Mouse (Mus musculus): ENCODE results near the gene Gfod1. TPM values are rescaled to one million over a fixed set of nuclear protein-coding genes. Genes with fewer than 3 reads are reported as not detected.

The Gfod1 gene
- polyA plus RNA-seq, 1 experiment from 2014 or later: 0.66 TPM

DNA sequence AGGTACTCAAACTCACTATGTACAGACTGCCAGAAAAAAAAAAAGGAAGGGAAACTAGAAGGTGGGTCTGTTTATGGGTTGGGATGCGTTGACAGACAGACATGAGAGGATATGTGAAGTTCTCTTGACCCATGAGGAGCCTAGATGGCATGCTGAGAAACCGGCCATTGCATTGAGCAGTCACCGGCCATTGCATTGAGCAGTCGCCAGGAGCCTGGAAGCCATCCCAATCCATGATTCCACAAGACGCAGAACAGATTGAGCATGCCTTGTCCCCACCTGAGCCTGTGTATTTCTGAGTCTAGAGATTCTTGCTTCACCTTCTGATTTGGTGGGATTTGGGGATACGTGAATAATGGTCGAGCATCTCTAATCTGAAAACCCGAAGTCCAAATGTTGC lies 110.0 kb downstream of the Gfod1 start:
- Histone ChIP-seq H3K4me3 (ENCODE audit: low read depth, low read length) (no peak overlapping the region), H3K9ac (ENCODE audit: low read length) (no peak overlapping the region), H3K36me3 (ENCODE audit: control insufficient read depth, insufficient read depth, low read length) (no peaks in the 10 kb centered on the region), H3K27me3 (ENCODE audit: control insufficient read depth, insufficient read depth, low read length) (no peaks in the 10 kb centered on the region), H3K9me3 (ENCODE audit: control insufficient read depth, low read length) (no peaks in the 10 kb centered on the region), H3K4me1 (ENCODE audit: control insufficient read depth, insufficient read depth, low read length) (no peaks in the 10 kb centered on the region), H3K27ac (ENCODE audit: low read depth, low read length) (no peak overlapping the region), H3K4me2 (ENCODE audit: low read depth) (no peak overlapping the region)
- ATAC-seq (ENCODE audit: insufficient read depth, low FRiP score, low TSS enrichment) (no peak), DNase-seq (ENCODE audit: low spot score) (no peak)
- WGBS: 92% methylated on average over 8 of the region's 8 CpGs

DNA sequence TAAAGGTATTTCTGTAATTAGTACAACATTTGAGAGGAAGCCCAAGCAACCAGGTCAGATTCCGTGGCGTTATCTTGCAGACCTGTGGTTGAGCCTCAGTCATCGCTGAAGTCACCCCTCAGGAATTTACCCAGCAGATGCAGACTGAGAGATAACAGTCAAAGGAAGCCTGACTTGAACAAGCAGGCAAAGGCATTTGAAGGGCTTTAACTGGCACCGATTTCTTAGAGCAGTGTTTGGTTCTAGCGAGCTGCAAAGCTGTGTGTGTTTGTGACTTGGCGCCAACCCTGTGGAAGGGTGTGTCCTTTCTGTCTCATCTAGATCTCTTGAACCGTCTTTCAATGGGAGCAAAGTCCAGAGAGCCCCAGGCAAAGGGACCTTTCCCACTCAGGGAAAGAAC lies 110.7 kb downstream of the Gfod1 start:
- no peaks in the 10 kb centered on the region for H3K4me1 ChIP-seq (ENCODE audit: control insufficient read depth, insufficient read depth, low read length)
- 86% methylated on average over 7 of the region's 7 CpGs for WGBS
- H3K4me3 ChIP-seq (ENCODE audit: low read depth, low read length): no peak overlapping the region
- no peaks in the 10 kb centered on the region for H3K36me3 ChIP-seq (ENCODE audit: control insufficient read depth, insufficient read depth, low read length)
- H3K4me2 ChIP-seq (ENCODE audit: low read depth): no peak overlapping the region
- H3K9me3 ChIP-seq (ENCODE audit: control insufficient read depth, low read length): no peaks in the 10 kb centered on the region
- H3K9ac ChIP-seq (ENCODE audit: low read length): no peak overlapping the region
- no peak for DNase-seq (ENCODE audit: low spot score)
- no peak overlapping the region for H3K27ac ChIP-seq (ENCODE audit: low read depth, low read length)
- no peak for ATAC-seq (ENCODE audit: insufficient read depth, low FRiP score, low TSS enrichment)
- H3K27me3 ChIP-seq (ENCODE audit: control insufficient read depth, insufficient read depth, low read length): no peaks in the 10 kb centered on the region

GRCm38 (mm10) chr13:43191741-43192192 lies 112.2 kb downstream of the Gfod1 start:
- Histone ChIP-seq H3K9me3 (ENCODE audit: control insufficient read depth, low read length) (no peaks in the 10 kb centered on the region), H3K4me2 (ENCODE audit: low read depth) (peak overlapping the region; percentile 15), H3K4me1 (ENCODE audit: control insufficient read depth, insufficient read depth, low read length) (no peaks in the 10 kb centered on the region), H3K27ac (ENCODE audit: low read depth, low read length) (no peak overlapping the region), H3K27me3 (ENCODE audit: control insufficient read depth, insufficient read depth, low read length) (no peaks in the 10 kb centered on the region), H3K9ac (ENCODE audit: low read length) (peak overlapping the region; percentile 1; the same call in 1 of the 2 replicates), H3K36me3 (ENCODE audit: control insufficient read depth, insufficient read depth, low read length) (no peaks in the 10 kb centered on the region), H3K4me3 (ENCODE audit: low read depth, low read length) (no peak overlapping the region)
- ATAC-seq (ENCODE audit: insufficient read depth, low FRiP score, low TSS enrichment) (no peak), DNase-seq (ENCODE audit: low spot score) (no peak)
- WGBS: 7% methylated on average over 14 of the region's 14 CpGs

GRCm38 (mm10) chr13:43191290-43191689 lies 112.7 kb downstream of the Gfod1 start:
- peak overlapping the region; percentile 15; the same call in 1 of the 2 replicates for H3K4me2 ChIP-seq (ENCODE audit: low read depth)
- H3K9ac ChIP-seq (ENCODE audit: low read length): no peak overlapping the region
- ATAC-seq (ENCODE audit: insufficient read depth, low FRiP score, low TSS enrichment): no peak
- no peaks in the 10 kb centered on the region for H3K36me3 ChIP-seq (ENCODE audit: control insufficient read depth, insufficient read depth, low read length)
- H3K4me1 ChIP-seq (ENCODE audit: control insufficient read depth, insufficient read depth, low read length): no peaks in the 10 kb centered on the region
- DNase-seq (ENCODE audit: low spot score): no peak
- WGBS: 23% methylated on average over 1 of the region's 2 CpGs
- no peaks in the 10 kb centered on the region for H3K9me3 ChIP-seq (ENCODE audit: control insufficient read depth, low read length)
- no peak overlapping the region for H3K4me3 ChIP-seq (ENCODE audit: low read depth, low read length)
- no peaks in the 10 kb centered on the region for H3K27me3 ChIP-seq (ENCODE audit: control insufficient read depth, insufficient read depth, low read length)
- H3K27ac ChIP-seq (ENCODE audit: low read depth, low read length): no peak overlapping the region

- 93% methylated on average over 4 of the region's 4 CpGs for WGBS
- no peak for ATAC-seq (ENCODE audit: insufficient read depth, low FRiP score, low TSS enrichment)
- H3K9ac ChIP-seq (ENCODE audit: low read length): no peak overlapping the region
These were observed 116.2 kb downstream of the Gfod1 start for GRCm38 (mm10) chr13:43187736-43188135.

GRCm38 (mm10) chr13:43183248-43184055 lies 120.5 kb downstream of the Gfod1 start:
- no peak for DNase-seq (ENCODE audit: low spot score)
- H3K9me3 ChIP-seq (ENCODE audit: control insufficient read depth, low read length): no peaks in the 10 kb centered on the region
- 0 out of 2 replicates have a peak overlapping the region, but pooled peaks have one; percentile 6 for H3K9ac ChIP-seq (ENCODE audit: low read length)
- no peaks in the 10 kb centered on the region for H3K36me3 ChIP-seq (ENCODE audit: control insufficient read depth, insufficient read depth, low read length)
- no peaks in the 10 kb centered on the region for H3K27me3 ChIP-seq (ENCODE audit: control insufficient read depth, insufficient read depth, low read length)
- H3K4me1 ChIP-seq (ENCODE audit: control insufficient read depth, insufficient read depth, low read length): no peaks in the 10 kb centered on the region; the same call in 1 of the 2 replicates
- H3K27ac ChIP-seq (ENCODE audit: low read depth, low read length): no peak overlapping the region
- H3K4me3 ChIP-seq (ENCODE audit: low read depth, low read length): peak overlapping the region; percentile 6; the same call in 1 of the 2 replicates
- no peak for ATAC-seq (ENCODE audit: insufficient read depth, low FRiP score, low TSS enrichment)
- 60% methylated on average over 8 of the region's 8 CpGs for WGBS
- peak overlapping the region; percentile 29 for H3K4me2 ChIP-seq (ENCODE audit: low read depth)

More at GRCm38 (mm10) chr13:43187736-43188135, 116.2 kb downstream of the Gfod1 start:
- Histone ChIP-seq H3K27ac (ENCODE audit: low read depth, low read length) (no peak overlapping the region), H3K9me3 (ENCODE audit: control insufficient read depth, low read length) (no peaks in the 10 kb centered on the region), H3K27me3 (ENCODE audit: control insufficient read depth, insufficient read depth, low read length) (no peaks in the 10 kb centered on the region), H3K4me3 (ENCODE audit: low read depth, low read length) (no peak overlapping the region), H3K4me1 (ENCODE audit: control insufficient read depth, insufficient read depth, low read length) (no peaks in the 10 kb centered on the region), H3K36me3 (ENCODE audit: control insufficient read depth, insufficient read depth, low read length) (no peaks in the 10 kb centered on the region), H3K4me2 (ENCODE audit: low read depth) (no peak overlapping the region)
- DNase-seq (ENCODE audit: low spot score): no peak

DNA sequence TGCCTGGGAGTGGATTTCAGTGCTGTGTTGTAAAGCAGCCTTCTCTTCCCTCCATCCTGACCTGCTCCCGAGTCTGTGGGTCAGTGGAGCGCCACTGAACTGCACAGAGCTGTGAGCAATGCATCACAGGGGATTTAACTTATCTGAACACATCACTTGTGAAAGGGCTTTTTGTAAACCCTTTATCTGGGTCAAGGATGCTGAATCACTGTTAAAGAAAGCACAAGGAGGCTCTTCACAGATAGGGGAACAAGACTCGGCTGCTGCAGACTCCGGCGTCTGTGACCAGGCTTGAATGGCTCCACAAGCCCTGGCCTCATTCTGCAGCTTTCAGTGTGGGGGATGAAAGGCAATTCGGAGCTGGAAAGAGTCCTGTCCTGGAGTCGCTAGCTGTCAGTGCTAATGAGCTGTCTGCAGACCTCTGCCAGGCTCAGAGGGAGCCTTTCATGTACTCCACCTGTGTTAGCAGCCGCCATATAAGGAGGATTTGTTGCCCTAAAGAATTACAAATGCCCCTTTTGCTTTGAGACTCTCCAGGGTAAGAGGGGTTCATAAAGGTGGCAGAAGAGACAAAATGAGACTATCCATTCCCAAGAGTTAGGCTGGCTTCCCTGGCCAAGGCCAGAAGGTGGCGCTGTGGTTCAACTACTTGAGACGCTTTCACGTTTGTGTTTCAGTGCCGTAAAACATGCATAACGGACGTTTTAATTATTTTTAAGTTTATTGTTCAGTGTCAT lies 121.3 kb downstream of the Gfod1 start:
- no peaks in the 10 kb centered on the region for H3K36me3 ChIP-seq (ENCODE audit: control insufficient read depth, insufficient read depth, low read length)
- 23% methylated on average over 14 of the region's 14 CpGs for WGBS
- no peaks in the 10 kb centered on the region for H3K9me3 ChIP-seq (ENCODE audit: control insufficient read depth, low read length)
- ATAC-seq (ENCODE audit: insufficient read depth, low FRiP score, low TSS enrichment) (no peak), DNase-seq (ENCODE audit: low spot score) (peak; percentile 86)
- no peak overlapping the region for H3K27ac ChIP-seq (ENCODE audit: low read depth, low read length)
- H3K9ac ChIP-seq (ENCODE audit: low read length): no peak overlapping the region
- H3K4me3 ChIP-seq (ENCODE audit: low read depth, low read length): 0 out of 2 replicates have a peak overlapping the region, but pooled peaks have one; percentile 6
- no peaks in the 10 kb centered on the region; the same call in 1 of the 2 replicates for H3K4me1 ChIP-seq (ENCODE audit: control insufficient read depth, insufficient read depth, low read length)
- H3K27me3 ChIP-seq (ENCODE audit: control insufficient read depth, insufficient read depth, low read length): no peaks in the 10 kb centered on the region
- peak overlapping the region; percentile 29 for H3K4me2 ChIP-seq (ENCODE audit: low read depth)

- Histone ChIP-seq H3K4me1 (ENCODE audit: control insufficient read depth, insufficient read depth, low read length) (no peaks in the 10 kb centered on the region; the same call in 1 of the 2 replicates), H3K9me3 (ENCODE audit: control insufficient read depth, low read length) (no peaks in the 10 kb centered on the region), H3K36me3 (ENCODE audit: control insufficient read depth, insufficient read depth, low read length) (no peaks in the 10 kb centered on the region), H3K4me3 (ENCODE audit: low read depth, low read length) (no peak overlapping the region), H3K27ac (ENCODE audit: low read depth, low read length) (no peak overlapping the region), H3K9ac (ENCODE audit: low read length) (no peak overlapping the region), H3K27me3 (ENCODE audit: control insufficient read depth, insufficient read depth, low read length) (no peaks in the 10 kb centered on the region), H3K4me2 (ENCODE audit: low read depth) (no peak overlapping the region)
- no peak for ATAC-seq (ENCODE audit: insufficient read depth, low FRiP score, low TSS enrichment)
- WGBS: 58% methylated on average over 7 of the region's 7 CpGs
- no peak for DNase-seq (ENCODE audit: low spot score)
These were observed 122.9 kb downstream of the Gfod1 start for GRCm38 (mm10) chr13:43181104-43181503.

Data from neural tube, embryonic 11.5 days (tissue).